Mouse (Mus musculus) liver, embryonic 15.5 days (tissue): ENCODE measurements around the gene Pdk4. TPM values are rescaled to one million over a fixed set of nuclear protein-coding genes. Genes with fewer than 3 reads are reported as not detected.
A peak's percentile ranks its signal among the peaks of the same experiment; 100 is the strongest.

ENCODE experiments used
- ATAC-seq: fragments of 200-750 bp; cut with Nextera tagmentation; 2 replicates; pipeline ENCODE4 v1.8.0; 2017; ENCODE audit warnings: moderate number of reproducible peaks, mild to moderate bottlenecking, moderate library complexity; ENCODE audit not compliant: insufficient read depth
- H3K27ac ChIP-seq: fragments of 300-500 bp; sonication (generic); replicated peaks from 2 replicates; pipeline ENCODE4 v1.5.1; 2015; ENCODE audit warnings: mild to moderate bottlenecking, inconsistent platforms
- H3K27me3 ChIP-seq: fragments of 300-500 bp; sonication (generic); 2 replicates; pipeline ENCODE4 v1.6.1; 2015; ENCODE audit warnings: mild to moderate bottlenecking, inconsistent platforms
- H3K36me3 ChIP-seq: fragments of 300-500 bp; sonication (generic); replicated peaks from 2 replicates; pipeline ENCODE4 v1.6.1; 2015; ENCODE audit warnings: moderate library complexity, mild to moderate bottlenecking, inconsistent platforms
- H3K4me1 ChIP-seq: fragments of 300-500 bp; sonication (generic); replicated peaks from 2 replicates; pipeline ENCODE4 v1.6.1; 2015; ENCODE audit warnings: inconsistent platforms
- H3K4me2 ChIP-seq: fragments of 300-500 bp; sonication (generic); 2 replicates; pipeline ENCODE4 v1.6.1; 2015; ENCODE audit warnings: moderate library complexity, mild to moderate bottlenecking, inconsistent platforms
- H3K4me3 ChIP-seq: fragments of 300-500 bp; sonication (generic); replicated peaks from 2 replicates; pipeline ENCODE4 v1.5.1; 2015; ENCODE audit warnings: mild to moderate bottlenecking, inconsistent platforms
- H3K9ac ChIP-seq: fragments of 300-500 bp; sonication (generic); 2 replicates; pipeline ENCODE4 v1.6.1; 2015; ENCODE audit warnings: moderate library complexity, mild to moderate bottlenecking, inconsistent platforms
- H3K9me3 ChIP-seq: fragments of 300-500 bp; sonication (generic); replicated peaks from 2 replicates; pipeline ENCODE4 v1.6.1; 2016; ENCODE audit warnings: inconsistent platforms
- WGBS: fragments of 180-500 bp; shearing (Covaris S2); methylation state at CpG from one replicate; pipeline ENCODE4 v1.1.7; 2015; ENCODE audit warnings: mixed read lengths; ENCODE audit not compliant: insufficient replicate concordance; 5-methylcytosine and 5-hydroxymethylcytosine counted together
- polyA plus RNA-seq: library from polyadenylated mRNA; unstranded; fragments of >200 nt; fragmentation: Nextera tagmentation; extraction: Ambion mirVana; gene quantifications from 2 replicates; pipeline ENCODE4 v1.2.1, GENCODE M21; 2015

The Pdk4 gene
- polyA plus RNA-seq, 1 experiment from 2014 or later = 2.8 TPM

DNA sequence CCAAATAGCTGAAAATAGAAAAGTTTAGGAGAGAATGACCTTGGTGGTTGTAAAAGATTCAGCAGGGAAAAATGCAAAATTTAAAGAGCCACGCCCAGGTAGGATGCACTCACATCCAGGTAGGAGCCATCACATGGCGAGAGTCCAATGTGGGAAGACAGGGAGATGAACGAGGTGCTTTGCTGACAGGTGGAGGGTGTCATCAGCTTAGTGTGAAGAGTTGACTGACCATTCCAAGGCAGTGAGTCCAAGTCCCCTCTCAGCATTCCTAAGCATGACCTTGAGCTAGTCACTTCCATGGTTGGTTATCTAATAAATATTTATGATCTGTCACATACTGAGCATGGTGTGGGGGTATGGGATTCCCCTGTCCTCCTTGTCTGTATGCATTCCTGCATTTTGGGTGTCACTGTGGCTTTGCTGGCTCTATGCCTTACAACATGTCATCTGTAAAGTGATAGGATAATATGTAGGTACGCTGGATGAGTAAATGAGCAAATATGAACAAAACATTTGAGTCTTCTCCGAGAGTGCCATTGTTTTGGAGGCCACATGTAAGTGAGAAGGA lies 51.7 kb downstream of the Pdk4 start:
- H3K27ac ChIP-seq = no peak overlapping the region
- no peaks in the 10 kb centered on the region for H3K9me3 ChIP-seq
- ATAC-seq = no peak
- no peak overlapping the region for H3K4me2 ChIP-seq
- 64% methylated on average over 5 of the region's 5 CpGs for WGBS
- peaks cover 16% of the 10 kb centered on the region for H3K4me1 ChIP-seq
- no peaks in the 10 kb centered on the region for H3K36me3 ChIP-seq
- no peaks in the 10 kb centered on the region for H3K27me3 ChIP-seq
- H3K4me3 ChIP-seq = no peak overlapping the region
- no peak overlapping the region for H3K9ac ChIP-seq

DNA sequence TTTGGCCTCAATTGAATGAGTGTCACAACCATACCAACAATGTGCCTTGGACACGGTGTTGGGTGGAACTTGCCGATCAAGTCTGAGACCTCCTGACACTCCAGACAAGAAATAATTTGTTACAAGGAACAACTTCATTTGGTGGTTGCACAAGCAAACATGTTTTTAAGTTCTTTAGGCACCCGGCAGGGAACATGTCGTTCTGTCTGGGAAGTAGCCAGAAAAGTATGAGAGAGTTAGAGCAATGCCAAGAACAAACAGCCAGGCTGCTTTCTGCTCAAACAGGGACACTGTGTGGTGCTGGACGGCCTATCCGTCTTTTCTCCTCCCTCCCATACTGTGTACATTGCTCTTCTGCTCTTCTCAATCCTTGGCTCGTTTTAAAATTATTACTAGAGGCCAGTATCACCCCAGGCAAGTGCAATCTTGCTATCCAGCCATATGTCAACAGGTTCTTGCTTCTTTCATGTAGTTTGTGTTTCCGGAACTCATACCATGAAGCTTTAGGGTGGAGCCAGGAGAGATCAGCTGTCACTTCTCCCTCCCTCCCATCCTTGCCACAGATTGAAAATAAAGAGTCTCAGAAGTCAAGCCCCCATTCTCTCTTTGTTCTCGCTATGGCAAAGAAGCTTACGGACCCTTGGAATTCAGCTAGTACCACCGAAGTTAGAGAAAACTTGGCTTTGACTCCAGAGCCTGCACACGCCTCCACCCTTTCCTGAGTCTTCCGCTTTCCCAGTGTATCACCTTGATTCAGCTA lies 52.8 kb downstream of the Pdk4 start:
- H3K9ac ChIP-seq = no peak overlapping the region
- WGBS = 30% methylated on average over 13 of the region's 13 CpGs
- H3K27me3 ChIP-seq = no peaks in the 10 kb centered on the region
- H3K9me3 ChIP-seq = no peaks in the 10 kb centered on the region
- peak; percentile 6; the same call in 1 of the 2 replicates for ATAC-seq
- peak overlapping the region; percentile 36 for H3K4me2 ChIP-seq
- H3K4me3 ChIP-seq = no peak overlapping the region
- H3K36me3 ChIP-seq = no peaks in the 10 kb centered on the region
- no peak overlapping the region for H3K27ac ChIP-seq
- H3K4me1 ChIP-seq = peaks cover 16% of the 10 kb centered on the region

DNA sequence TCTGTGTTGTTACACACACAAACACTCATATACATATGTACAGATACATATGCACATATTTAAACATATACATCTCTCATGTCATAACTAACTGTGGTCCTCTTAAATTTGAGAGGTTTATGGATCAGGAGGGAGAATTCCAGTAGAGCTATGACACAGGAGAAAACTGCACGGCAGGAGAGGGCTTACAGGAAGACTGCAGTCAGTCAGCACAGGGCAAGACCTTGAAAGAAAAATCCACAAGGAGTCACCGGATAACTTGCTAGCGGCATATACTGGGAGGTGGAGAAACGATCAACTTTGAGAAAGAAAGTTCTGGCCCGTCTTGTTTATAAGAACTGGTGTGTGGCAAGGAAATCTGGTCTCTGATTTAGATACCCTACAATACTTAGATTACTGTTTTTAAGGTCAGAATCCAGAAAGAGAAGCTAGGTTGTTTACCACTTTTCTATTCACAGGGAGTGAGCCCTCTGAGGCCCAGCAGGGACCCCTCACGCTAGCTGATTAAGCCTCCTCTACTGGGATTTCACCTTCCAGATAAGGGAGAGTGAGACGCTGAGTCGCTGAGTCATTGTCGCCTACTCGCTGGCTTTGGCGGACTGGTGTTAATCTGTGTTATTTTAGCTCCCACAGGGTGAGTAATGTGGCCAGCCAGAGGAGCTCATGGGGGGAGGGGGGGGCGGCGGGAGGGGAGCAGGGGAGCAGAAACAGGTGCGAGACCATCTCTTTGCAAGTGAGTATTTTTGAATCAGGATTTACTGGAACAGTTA lies 53.6 kb downstream of the Pdk4 start:
- peak; percentile 87 for ATAC-seq
- no peak overlapping the region for H3K27ac ChIP-seq
- H3K27me3 ChIP-seq = no peaks in the 10 kb centered on the region
- H3K4me3 ChIP-seq = no peak overlapping the region
- H3K4me2 ChIP-seq = peak overlapping the region; percentile 36
- H3K9ac ChIP-seq = no peak overlapping the region
- no peaks in the 10 kb centered on the region for H3K9me3 ChIP-seq
- WGBS = 6% methylated on average over 14 of the region's 14 CpGs
- peaks cover 16% of the 10 kb centered on the region for H3K4me1 ChIP-seq
- H3K36me3 ChIP-seq = no peaks in the 10 kb centered on the region

GRCm38 (mm10) chr6:5441221-5441620 lies 54.9 kb downstream of the Pdk4 start:
- ATAC-seq = no peak
- Histone ChIP-seq H3K27me3 (no peaks in the 10 kb centered on the region), H3K36me3 (no peaks in the 10 kb centered on the region), H3K9ac (no peak overlapping the region), H3K4me2 (no peak overlapping the region), H3K27ac (no peak overlapping the region), H3K9me3 (no peaks in the 10 kb centered on the region), H3K4me3 (no peak overlapping the region), H3K4me1 (peaks cover 13% of the 10 kb centered on the region)
- WGBS = 69% methylated on average over 6 of the region's 6 CpGs

DNA sequence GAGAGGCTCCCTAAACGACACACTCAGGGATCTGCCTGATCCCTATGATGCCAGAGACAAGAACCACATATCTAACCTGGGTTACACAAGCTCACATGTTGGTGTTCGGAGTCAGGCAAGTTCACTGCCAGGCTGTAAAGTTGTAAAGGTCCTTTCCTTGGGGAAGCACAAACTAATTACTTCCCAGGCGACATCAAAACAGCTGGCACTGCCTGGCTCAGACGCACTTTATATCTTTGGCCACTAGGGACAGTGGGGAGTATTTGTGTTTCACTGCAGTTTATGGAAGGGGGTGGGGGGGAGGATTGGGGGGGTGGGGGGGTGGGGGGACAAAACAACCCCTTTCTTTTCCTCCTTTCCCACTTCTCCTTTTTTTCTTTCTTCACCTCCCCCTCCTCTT lies 58.4 kb downstream of the Pdk4 start:
- H3K4me1 ChIP-seq = peaks cover 6% of the 10 kb centered on the region
- no peak overlapping the region for H3K27ac ChIP-seq
- ATAC-seq = no peak
- H3K4me3 ChIP-seq = no peak overlapping the region
- H3K4me2 ChIP-seq = no peak overlapping the region
- H3K9ac ChIP-seq = no peak overlapping the region
- H3K36me3 ChIP-seq = no peaks in the 10 kb centered on the region
- no peaks in the 10 kb centered on the region for H3K9me3 ChIP-seq
- 39% methylated on average over 4 of the region's 4 CpGs for WGBS
- H3K27me3 ChIP-seq = no peaks in the 10 kb centered on the region

DNA sequence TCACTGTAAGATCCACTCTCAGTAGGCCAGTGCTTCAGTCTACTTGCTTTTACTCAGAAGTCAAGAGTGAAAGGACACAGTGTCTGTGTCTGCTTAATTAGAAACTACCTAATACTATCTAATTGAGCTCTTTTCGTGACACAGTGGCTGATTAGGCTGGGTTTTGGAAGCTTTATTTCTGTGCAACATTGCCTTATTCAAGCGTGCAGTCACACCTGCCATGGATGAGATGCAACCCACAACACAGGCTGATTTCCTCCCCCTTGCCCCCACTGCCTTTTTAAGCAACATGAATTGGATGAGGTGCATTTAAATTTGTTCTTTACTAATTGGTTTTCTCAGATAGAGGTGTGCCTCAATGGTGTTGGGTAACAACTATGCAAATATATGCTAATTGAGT lies 62.2 kb downstream of the Pdk4 start:
- Histone ChIP-seq H3K9ac (no peak overlapping the region), H3K36me3 (no peaks in the 10 kb centered on the region), H3K4me1 (no peaks in the 10 kb centered on the region), H3K4me2 (no peak overlapping the region), H3K9me3 (no peaks in the 10 kb centered on the region), H3K27me3 (no peaks in the 10 kb centered on the region), H3K4me3 (no peak overlapping the region), H3K27ac (no peak overlapping the region)
- ATAC-seq = no peak
- 41% methylated on average over 2 of the region's 2 CpGs for WGBS

Other genes with a start within 250 kb of the Pdk4 start
- gene Pon3, start 240.0 kb downstream of the Pdk4 start, polyA plus RNA-seq = 20.6 and 23.0 TPM in 2 replicates
- 48.2 and 52.1 TPM in 2 replicates for gene Pon2, start 197.9 kb downstream of the Pdk4 start, polyA plus RNA-seq
- 4.5 and 4.7 TPM in 2 replicates for gene Asb4, start 112.9 kb downstream of the Pdk4 start, polyA plus RNA-seq
- gene Dync1i1, start 229.3 kb upstream of the Pdk4 start, polyA plus RNA-seq = 0.07 TPM in 2 replicates